Mouse (Mus musculus) embryonic facial prominence, embryonic 13.5 days (tissue): Measurements from ENCODE around the gene Fcna. TPM values are rescaled to one million over a fixed set of nuclear protein-coding genes. Genes with fewer than 3 reads are reported as not detected.

ENCODE experiments used
- ATAC-seq: fragments of 200-750 bp; cut with Nextera tagmentation; 2 replicates; pipeline ENCODE4 v1.8.0; 2017; ENCODE audit warnings: low read depth; ENCODE audit not compliant: insufficient number of reproducible peaks, insufficient read depth, low FRiP score, low TSS enrichment
- H3K27ac ChIP-seq: fragments of 300-500 bp; sonication (generic); 2 replicates; pipeline ENCODE4 v1.5.1; 2015; ENCODE audit warnings: moderate library complexity, mild to moderate bottlenecking, inconsistent platforms
- H3K27me3 ChIP-seq: fragments of 300-500 bp; sonication (generic); 2 replicates; pipeline ENCODE4 v1.6.1; 2015; ENCODE audit warnings: mild to moderate bottlenecking, inconsistent platforms
- H3K36me3 ChIP-seq: fragments of 300-500 bp; sonication (generic); 2 replicates; pipeline ENCODE4 v1.6.1; 2015; ENCODE audit warnings: mild to moderate bottlenecking, inconsistent platforms
- H3K4me1 ChIP-seq: fragments of 300-500 bp; sonication (generic); 2 replicates; pipeline ENCODE4 v1.6.1; 2015; ENCODE audit warnings: inconsistent platforms
- H3K4me2 ChIP-seq: fragments of 300-500 bp; sonication (generic); 2 replicates; pipeline ENCODE4 v1.6.1; 2015; ENCODE audit warnings: moderate library complexity, mild to moderate bottlenecking, inconsistent platforms
- H3K4me3 ChIP-seq: fragments of 300-500 bp; sonication (generic); 2 replicates; pipeline ENCODE4 v1.5.1; 2015; ENCODE audit warnings: mild to moderate bottlenecking, inconsistent platforms
- H3K9ac ChIP-seq: fragments of 300-500 bp; sonication (generic); 2 replicates; pipeline ENCODE4 v1.6.1; 2015; ENCODE audit warnings: mild to moderate bottlenecking, inconsistent platforms
- H3K9me3 ChIP-seq: fragments of 300-500 bp; sonication (generic); 2 replicates; pipeline ENCODE4 v1.6.1; 2016; ENCODE audit warnings: inconsistent platforms
- WGBS: fragments of 180-500 bp; shearing (Covaris S2); methylation state at CpG from one replicate; pipeline ENCODE4 v1.1.7; 2015; ENCODE audit warnings: mixed read lengths; 5-methylcytosine and 5-hydroxymethylcytosine counted together
- polyA plus RNA-seq: library from polyadenylated mRNA; unstranded; fragments of >200 nt; fragmentation: Nextera tagmentation; extraction: Ambion mirVana; gene quantifications from 2 replicates; pipeline ENCODE4 v1.2.1, GENCODE M21; 2015

Gene Fcna
- 0.59 and 2.1 TPM in 2 replicates for polyA plus RNA-seq

- Histone ChIP-seq H3K4me3 (no peak within 1 kb of the TSS), H3K4me2 (no peak within 1 kb of the TSS), H3K27me3 (no peaks in the 10 kb centered on the region), H3K4me1 (no peaks in the 10 kb centered on the region), H3K9me3 (no peaks in the 10 kb centered on the region), H3K36me3 (no peaks in the 10 kb centered on the region), H3K27ac (no peak within 1 kb of the TSS), H3K9ac (no peak within 1 kb of the TSS)
- WGBS = 69% methylated on average over 6 of the region's 6 CpGs
- no peak for ATAC-seq
These were observed at the start of gene Fcna for GRCm38 (mm10) chr2:25627811-25628210. Gene Fcna (minus strand): TSS chr2:25628030.

- Histone ChIP-seq H3K9me3 (no peaks in the 10 kb centered on the region), H3K4me2 (no peak within 1 kb of the TSS), H3K36me3 (no peaks in the 10 kb centered on the region), H3K27ac (no peak within 1 kb of the TSS), H3K4me1 (0 out of 2 replicates have a peak, but pooled peaks cover 3% of the 10 kb centered on the region), H3K4me3 (no peak within 1 kb of the TSS), H3K9ac (no peak within 1 kb of the TSS), H3K27me3 (no peaks in the 10 kb centered on the region)
- ATAC-seq = no peak
- WGBS = 88% methylated on average over 3 of the region's 3 CpGs
These were observed 48.7 kb upstream of the Fcna start, which contains the start of gene Lcn6 for GRCm38 (mm10) chr2:25676486-25676885. Gene Lcn6 (plus strand): TSS chr2:25676786.

- no peak overlapping the region for H3K4me3 ChIP-seq
- no peak overlapping the region for H3K9ac ChIP-seq
- WGBS = 70% methylated on average over 1 of the region's 1 CpGs
- H3K27me3 ChIP-seq = no peaks in the 10 kb centered on the region
- H3K9me3 ChIP-seq = no peaks in the 10 kb centered on the region
- H3K4me1 ChIP-seq = no peaks in the 10 kb centered on the region
- H3K4me2 ChIP-seq = no peak overlapping the region
- H3K27ac ChIP-seq = no peak overlapping the region
- ATAC-seq = no peak
- H3K36me3 ChIP-seq = no peaks in the 10 kb centered on the region
These were observed 38.7 kb upstream of the Fcna start for GRCm38 (mm10) chr2:25666516-25666915.

DNA sequence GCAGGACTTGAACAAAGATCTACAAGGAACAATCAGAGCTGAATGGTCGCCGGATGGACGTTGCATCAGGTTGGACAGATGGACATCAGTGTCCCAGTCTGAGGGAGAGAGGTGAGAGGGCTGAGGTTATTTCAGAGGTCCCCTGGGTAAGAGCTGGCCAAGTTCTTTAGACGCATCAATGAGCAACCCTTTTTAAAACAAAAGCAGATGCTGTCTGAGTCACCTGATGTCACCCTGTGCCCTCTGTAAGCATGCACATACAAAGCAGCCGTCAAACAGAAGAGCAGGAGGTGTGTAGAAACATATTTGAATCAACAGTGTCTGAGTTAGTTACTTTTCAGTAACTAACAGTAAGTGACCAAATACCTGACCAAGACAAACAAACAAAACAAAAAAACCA is 36.3 kb upstream of the Fcna start:
- H3K9ac ChIP-seq = no peak overlapping the region
- ATAC-seq = no peak
- 71% methylated on average over 5 of the region's 5 CpGs for WGBS
- no peaks in the 10 kb centered on the region for H3K9me3 ChIP-seq
- H3K27me3 ChIP-seq = no peaks in the 10 kb centered on the region
- no peaks in the 10 kb centered on the region for H3K4me1 ChIP-seq
- no peak overlapping the region for H3K4me2 ChIP-seq
- H3K27ac ChIP-seq = no peak overlapping the region
- H3K36me3 ChIP-seq = no peaks in the 10 kb centered on the region
- no peak overlapping the region for H3K4me3 ChIP-seq

GRCm38 (mm10) chr2:25663511-25663910 is 35.7 kb upstream of the Fcna start:
- no peak overlapping the region for H3K27ac ChIP-seq
- H3K4me1 ChIP-seq = no peaks in the 10 kb centered on the region
- H3K27me3 ChIP-seq = no peaks in the 10 kb centered on the region
- no peak overlapping the region for H3K4me2 ChIP-seq
- H3K4me3 ChIP-seq = no peak overlapping the region
- H3K9me3 ChIP-seq = no peaks in the 10 kb centered on the region
- H3K36me3 ChIP-seq = no peaks in the 10 kb centered on the region
- ATAC-seq = no peak
- H3K9ac ChIP-seq = no peak overlapping the region
- 53% methylated on average over 1 of the region's 1 CpGs for WGBS

GRCm38 (mm10) chr2:25661245-25661970 is 33.6 kb upstream of the Fcna start:
- Histone ChIP-seq H3K4me1 (no peaks in the 10 kb centered on the region), H3K9ac (no peak overlapping the region), H3K4me2 (no peak overlapping the region), H3K27ac (no peak overlapping the region), H3K4me3 (no peak overlapping the region), H3K27me3 (no peaks in the 10 kb centered on the region), H3K9me3 (no peaks in the 10 kb centered on the region), H3K36me3 (no peaks in the 10 kb centered on the region)
- WGBS = 83% methylated on average over 6 of the region's 6 CpGs
- ATAC-seq = no peak

- Histone ChIP-seq H3K4me2 (no peak overlapping the region), H3K27me3 (no peaks in the 10 kb centered on the region), H3K4me1 (no peaks in the 10 kb centered on the region), H3K9ac (no peak overlapping the region), H3K9me3 (no peaks in the 10 kb centered on the region), H3K27ac (no peak overlapping the region), H3K36me3 (no peaks in the 10 kb centered on the region), H3K4me3 (no peak overlapping the region)
- ATAC-seq = no peak
- 84% methylated on average over 8 of the region's 8 CpGs for WGBS
These were observed 32.4 kb upstream of the Fcna start for GRCm38 (mm10) chr2:25660279-25660678.

GRCm38 (mm10) chr2:25657652-25658051 is 29.8 kb upstream of the Fcna start, which contains the start of gene Lcn5:
Gene Lcn5 (plus strand): TSS chr2:25657952.
- ATAC-seq = no peak
- Histone ChIP-seq H3K4me3 (no peak within 1 kb of the TSS), H3K27me3 (no peaks in the 10 kb centered on the region), H3K9me3 (no peaks in the 10 kb centered on the region), H3K4me1 (no peaks in the 10 kb centered on the region), H3K9ac (no peak within 1 kb of the TSS), H3K4me2 (no peak within 1 kb of the TSS), H3K27ac (no peak within 1 kb of the TSS), H3K36me3 (no peaks in the 10 kb centered on the region)

DNA sequence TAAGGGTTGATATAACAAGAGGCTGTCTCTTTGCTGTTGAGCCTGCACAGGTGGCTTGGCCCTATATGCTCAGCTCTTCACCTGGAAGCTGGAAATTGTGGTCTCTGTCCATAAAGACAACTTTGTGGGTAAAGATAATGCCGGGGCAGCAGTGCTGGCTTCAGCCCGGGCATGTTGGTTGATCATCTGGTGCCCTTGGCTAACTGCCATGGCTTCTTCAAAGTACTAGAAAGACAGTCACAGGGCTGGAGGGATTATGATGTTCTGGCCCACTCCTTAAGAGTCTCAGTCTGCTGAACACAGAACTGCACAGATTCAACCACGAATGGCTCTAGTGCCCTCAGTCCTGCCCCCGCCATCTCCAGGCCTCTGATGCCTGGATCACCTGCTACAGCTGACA is 29.4 kb upstream of the Fcna start:
- Histone ChIP-seq H3K9me3 (no peaks in the 10 kb centered on the region), H3K4me1 (no peaks in the 10 kb centered on the region), H3K4me3 (no peak overlapping the region), H3K4me2 (no peak overlapping the region), H3K27me3 (no peaks in the 10 kb centered on the region), H3K36me3 (no peaks in the 10 kb centered on the region), H3K27ac (no peak overlapping the region), H3K9ac (no peak overlapping the region)
- ATAC-seq = no peak
- WGBS = 78% methylated on average over 4 of the region's 4 CpGs

GRCm38 (mm10) chr2:25656691-25657090 is 28.9 kb upstream of the Fcna start:
- Histone ChIP-seq H3K36me3 (no peaks in the 10 kb centered on the region), H3K4me3 (no peak overlapping the region), H3K9me3 (no peaks in the 10 kb centered on the region), H3K27ac (no peak overlapping the region), H3K4me2 (no peak overlapping the region), H3K9ac (no peak overlapping the region), H3K27me3 (no peaks in the 10 kb centered on the region), H3K4me1 (no peaks in the 10 kb centered on the region)
- ATAC-seq = no peak
- 84% methylated on average over 4 of the region's 4 CpGs for WGBS

DNA sequence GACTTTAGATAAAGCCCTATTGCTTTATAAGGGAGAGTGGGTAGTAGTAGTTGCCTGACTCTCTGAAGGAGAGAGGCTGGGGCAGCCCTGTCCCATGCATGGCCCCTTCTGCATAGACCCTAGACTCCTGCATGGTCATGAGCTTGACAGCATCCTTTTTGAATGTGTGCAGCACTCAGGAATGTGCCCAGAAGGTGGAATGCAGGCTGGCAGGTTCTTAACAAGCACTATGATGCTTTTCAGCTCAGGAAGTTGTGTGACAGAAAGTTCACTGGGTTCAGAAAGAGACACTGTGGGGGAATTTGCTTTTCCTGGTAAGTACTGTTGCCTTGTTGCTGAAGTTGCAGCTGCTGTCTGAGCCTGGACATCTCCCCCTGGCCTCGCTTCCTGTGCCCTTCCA is 26.7 kb upstream of the Fcna start:
- ATAC-seq = no peak
- H3K4me2 ChIP-seq = no peak overlapping the region
- no peaks in the 10 kb centered on the region for H3K9me3 ChIP-seq
- no peaks in the 10 kb centered on the region for H3K36me3 ChIP-seq
- H3K4me3 ChIP-seq = no peak overlapping the region
- no peaks in the 10 kb centered on the region for H3K27me3 ChIP-seq
- no peak overlapping the region for H3K27ac ChIP-seq
- H3K4me1 ChIP-seq = no peaks in the 10 kb centered on the region
- WGBS = 33% methylated on average over 1 of the region's 1 CpGs
- no peak overlapping the region for H3K9ac ChIP-seq

DNA sequence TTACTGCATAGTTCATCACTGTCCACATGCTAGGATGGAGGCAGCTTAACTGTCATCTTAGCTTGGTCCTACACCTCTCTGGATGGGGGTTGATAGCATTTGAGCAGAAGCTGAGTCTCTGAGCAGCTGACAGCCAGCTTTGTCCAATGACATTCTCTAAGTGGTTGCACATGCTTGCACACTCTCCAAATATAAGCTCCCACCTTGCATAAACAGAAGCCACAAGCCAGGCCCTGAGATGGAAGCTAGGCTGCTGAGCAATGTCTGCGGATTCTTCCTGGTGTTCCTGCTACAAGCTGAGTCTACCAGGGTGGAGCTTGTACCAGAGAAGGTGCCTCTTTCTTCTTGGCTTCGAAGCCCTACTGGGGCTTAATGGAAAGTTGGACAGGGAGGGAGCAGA is 25.1 kb upstream of the Fcna start, which contains the start of gene Lcn8:
Gene Lcn8 (plus strand): TSS at position 219 of the 400 bp plus-strand sequence.
- 80% methylated on average over 2 of the region's 2 CpGs for WGBS
- no peak for ATAC-seq
- no peaks in the 10 kb centered on the region for H3K36me3 ChIP-seq

More for the DNA sequence above, 25.1 kb upstream of the Fcna start, which contains the start of gene Lcn8:
- no peaks in the 10 kb centered on the region for H3K4me1 ChIP-seq
- no peak within 1 kb of the TSS for H3K27ac ChIP-seq
- no peak within 1 kb of the TSS for H3K4me2 ChIP-seq
- H3K9ac ChIP-seq = no peak within 1 kb of the TSS
- no peaks in the 10 kb centered on the region for H3K27me3 ChIP-seq
- H3K9me3 ChIP-seq = no peaks in the 10 kb centered on the region
- no peak within 1 kb of the TSS for H3K4me3 ChIP-seq
